Mouse (Mus musculus) midbrain, embryonic 13.5 days (tissue): ENCODE data around the gene Adamts8. TPM values are rescaled to one million over a fixed set of nuclear protein-coding genes. Genes with fewer than 3 reads are reported as not detected.

ENCODE experiments used
- ATAC-seq: fragments of 200-750 bp; cut with Nextera tagmentation; 2 replicates; pipeline ENCODE4 v1.8.0; 2017; ENCODE audit warnings: mild to moderate bottlenecking, moderate TSS enrichment, moderate library complexity
- H3K27ac ChIP-seq: fragments of 300-500 bp; sonication (generic); 2 replicates; pipeline ENCODE4 v1.5.1; 2015; ENCODE audit warnings: inconsistent platforms, mild to moderate bottlenecking, moderate library complexity
- H3K27me3 ChIP-seq: fragments of 300-500 bp; sonication (generic); 2 replicates; pipeline ENCODE4 v1.6.1; 2015; ENCODE audit warnings: mild to moderate bottlenecking, inconsistent platforms
- H3K36me3 ChIP-seq: fragments of 300-500 bp; sonication (generic); 2 replicates; pipeline ENCODE4 v1.6.1; 2015; ENCODE audit warnings: mild to moderate bottlenecking, inconsistent platforms
- H3K4me1 ChIP-seq: fragments of 300-500 bp; sonication (generic); replicated peaks from 2 replicates; pipeline ENCODE4 v1.6.1; 2015; ENCODE audit warnings: inconsistent platforms
- H3K4me2 ChIP-seq: fragments of 300-500 bp; sonication (generic); replicated peaks from 2 replicates; pipeline ENCODE4 v1.6.1; 2015; ENCODE audit warnings: moderate library complexity, mild to moderate bottlenecking, inconsistent platforms
- H3K4me3 ChIP-seq: fragments of 300-500 bp; sonication (generic); replicated peaks from 2 replicates; pipeline ENCODE4 v1.5.1; 2015; ENCODE audit warnings: mild to moderate bottlenecking, inconsistent platforms
- H3K9ac ChIP-seq: fragments of 300-500 bp; sonication (generic); replicated peaks from 2 replicates; pipeline ENCODE4 v1.6.1; 2015; ENCODE audit warnings: mild to moderate bottlenecking, inconsistent platforms
- H3K9me3 ChIP-seq: fragments of 300-500 bp; sonication (generic); 2 replicates; pipeline ENCODE4 v1.6.1; 2016; ENCODE audit warnings: mild to moderate bottlenecking, inconsistent platforms
- WGBS: fragments of 180-500 bp; shearing (Covaris S2); methylation state at CpG from one replicate; pipeline ENCODE4 v1.1.7; 2015; 5-methylcytosine and 5-hydroxymethylcytosine counted together
- polyA plus RNA-seq: library from polyadenylated mRNA; unstranded; fragments of >200 nt; fragmentation: Nextera tagmentation; extraction: Ambion mirVana; gene quantifications from 2 replicates; pipeline ENCODE4 v1.2.1, GENCODE M21; 2015

Gene Adamts8
- polyA plus RNA-seq, 1 experiment from 2014 or later: 0.96 TPM

DNA sequence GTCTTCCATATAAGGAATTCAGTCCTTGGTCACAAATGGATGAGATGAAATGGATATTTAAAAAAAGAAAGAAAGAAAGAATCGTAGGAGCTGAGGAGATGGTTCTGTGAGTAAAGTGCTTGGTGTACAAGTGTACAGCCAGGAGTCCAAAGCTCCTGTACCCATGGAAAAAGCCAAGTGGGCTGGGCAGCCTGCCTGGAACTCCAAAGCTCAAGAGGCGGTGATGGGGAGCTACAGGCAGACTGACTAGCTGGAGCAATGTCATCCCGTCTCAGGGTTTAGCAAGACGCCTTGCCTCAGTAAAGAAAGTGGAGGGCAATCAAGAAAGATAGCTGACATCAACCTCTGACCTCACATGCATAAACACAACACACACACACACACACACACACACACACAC lies 21.4 kb downstream of the Adamts8 start:
- ATAC-seq: no peak
- H3K4me1 ChIP-seq: no peaks in the 10 kb centered on the region
- H3K4me2 ChIP-seq: no peak overlapping the region
- no peak overlapping the region for H3K4me3 ChIP-seq
- no peak overlapping the region for H3K27ac ChIP-seq
- no peaks in the 10 kb centered on the region for H3K36me3 ChIP-seq
- no peak overlapping the region for H3K9ac ChIP-seq
- H3K9me3 ChIP-seq: no peaks in the 10 kb centered on the region
- H3K27me3 ChIP-seq: no peaks in the 10 kb centered on the region
- WGBS: 91% methylated on average over 4 of the region's 4 CpGs

DNA sequence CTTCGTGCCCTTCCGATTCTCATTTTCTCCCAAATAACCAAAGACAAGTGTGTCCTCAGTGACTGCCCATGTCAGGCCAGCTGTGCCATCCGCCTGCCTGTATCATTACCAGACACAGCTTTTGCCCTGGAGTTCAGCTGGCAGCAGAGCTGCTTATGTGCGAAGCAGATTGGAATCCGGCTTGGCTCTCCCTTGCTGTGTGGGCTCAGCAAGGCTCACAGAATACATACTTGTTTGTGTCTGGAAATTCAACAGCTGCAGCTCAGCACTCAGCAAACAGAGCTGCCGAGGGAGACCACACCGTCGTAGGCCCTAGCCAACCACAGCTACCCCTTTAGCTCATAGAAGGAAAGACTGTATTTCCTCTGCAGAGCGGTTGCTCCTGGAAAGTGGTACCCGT lies 22.3 kb downstream of the Adamts8 start:
- Histone ChIP-seq H3K36me3 (no peaks in the 10 kb centered on the region), H3K9me3 (no peaks in the 10 kb centered on the region), H3K4me1 (no peaks in the 10 kb centered on the region), H3K27me3 (no peaks in the 10 kb centered on the region), H3K4me2 (no peak overlapping the region), H3K9ac (no peak overlapping the region), H3K4me3 (no peak overlapping the region), H3K27ac (no peak overlapping the region)
- ATAC-seq: no peak
- 81% methylated on average over 10 of the region's 10 CpGs for WGBS

DNA sequence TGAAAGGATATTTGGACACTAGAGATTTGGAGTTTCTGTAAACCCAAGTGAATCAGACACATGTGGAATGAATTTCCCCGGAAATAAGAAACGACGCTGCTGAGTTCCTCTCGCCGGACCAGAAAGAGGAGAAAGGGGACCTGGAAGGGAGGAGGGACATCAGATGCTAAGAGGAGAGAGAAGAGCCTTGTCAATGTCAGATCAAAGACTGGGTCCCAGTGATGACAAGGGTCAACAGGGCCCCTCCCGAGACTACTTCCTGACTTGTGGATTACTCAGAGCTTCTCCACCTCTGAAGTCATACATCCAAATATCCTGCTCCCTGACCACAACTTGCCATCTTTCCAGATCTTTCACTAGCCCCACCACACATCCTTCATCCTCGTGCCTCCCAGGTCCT lies 24.5 kb downstream of the Adamts8 start:
- H3K9ac ChIP-seq: no peak overlapping the region
- 72% methylated on average over 7 of the region's 7 CpGs for WGBS

DNA sequence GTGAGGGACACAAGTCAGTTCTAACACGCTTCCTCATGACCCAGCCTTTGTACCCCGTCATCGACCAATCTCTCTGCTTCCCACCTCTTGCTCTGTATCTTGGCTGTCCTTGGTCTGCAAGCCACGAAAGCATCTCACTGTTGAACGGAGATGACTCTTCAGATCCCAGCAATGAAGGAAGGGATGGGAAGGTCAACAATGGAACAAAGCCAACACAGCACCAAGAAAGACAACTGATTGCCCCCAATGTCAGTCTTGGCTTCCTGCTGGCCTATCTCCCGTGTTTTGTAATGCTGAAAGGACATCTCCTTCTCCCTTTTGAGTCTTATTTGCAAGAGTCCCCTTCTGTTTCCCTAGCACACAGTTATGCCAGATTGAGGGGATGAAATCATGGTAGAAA lies 25.8 kb downstream of the Adamts8 start:
- H3K27ac ChIP-seq: no peak overlapping the region
- H3K27me3 ChIP-seq: no peaks in the 10 kb centered on the region
- H3K9me3 ChIP-seq: no peaks in the 10 kb centered on the region
- 86% methylated on average over 6 of the region's 6 CpGs for WGBS
- no peak overlapping the region for H3K4me3 ChIP-seq
- no peaks in the 10 kb centered on the region for H3K4me1 ChIP-seq
- no peak overlapping the region for H3K4me2 ChIP-seq
- no peak overlapping the region for H3K9ac ChIP-seq
- no peak for ATAC-seq
- H3K36me3 ChIP-seq: no peaks in the 10 kb centered on the region

More for the DNA sequence above, 24.5 kb downstream of the Adamts8 start:
- Histone ChIP-seq H3K4me3 (no peak overlapping the region), H3K4me2 (no peak overlapping the region), H3K27ac (no peak overlapping the region), H3K4me1 (no peaks in the 10 kb centered on the region), H3K36me3 (no peaks in the 10 kb centered on the region), H3K9me3 (no peaks in the 10 kb centered on the region), H3K27me3 (no peaks in the 10 kb centered on the region)
- ATAC-seq: no peak

DNA sequence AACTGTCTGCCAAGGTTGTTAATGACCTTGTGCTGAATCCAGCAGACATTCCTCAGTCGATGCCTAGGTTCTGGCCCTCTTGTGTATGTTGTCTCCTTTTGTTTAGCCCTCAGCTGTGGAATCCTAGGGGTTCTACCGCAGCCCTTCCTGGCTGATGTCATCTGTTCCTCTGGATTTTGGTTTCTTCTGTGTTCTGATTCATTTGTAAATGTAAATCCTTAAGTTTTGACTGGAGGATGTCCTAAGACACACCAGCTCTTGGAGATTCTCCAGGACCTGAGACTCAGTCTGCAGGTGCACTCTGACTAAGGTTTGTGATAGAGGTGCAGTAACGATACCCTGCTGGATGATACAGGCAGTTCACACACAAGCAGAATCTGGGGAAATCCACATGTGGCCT lies 27.6 kb downstream of the Adamts8 start:
- Histone ChIP-seq H3K4me1 (no peaks in the 10 kb centered on the region), H3K4me3 (no peak overlapping the region), H3K27me3 (no peaks in the 10 kb centered on the region), H3K9me3 (no peaks in the 10 kb centered on the region), H3K27ac (no peak overlapping the region), H3K9ac (no peak overlapping the region), H3K36me3 (no peaks in the 10 kb centered on the region), H3K4me2 (no peak overlapping the region)
- no peak for ATAC-seq
- WGBS: 66% methylated on average over 3 of the region's 3 CpGs

DNA sequence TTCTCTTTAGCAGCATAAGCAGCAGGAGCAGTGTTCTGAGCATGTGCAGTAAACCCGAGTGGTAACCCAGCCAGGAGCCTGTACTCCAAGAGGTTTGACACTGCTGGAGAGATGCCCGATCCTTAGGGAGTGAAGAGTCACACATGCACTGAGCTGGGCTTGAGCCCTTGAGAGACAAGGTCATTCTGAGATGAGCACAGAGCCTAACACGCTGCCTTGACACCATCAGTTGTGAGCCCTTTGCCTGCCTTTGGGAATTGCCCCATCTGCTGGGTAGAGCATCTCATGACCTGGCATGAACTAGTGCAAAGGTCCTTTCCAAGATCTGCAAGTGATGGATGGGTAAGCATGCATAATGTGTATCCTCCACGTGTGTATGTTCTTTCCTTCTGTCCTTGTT lies 29.6 kb downstream of the Adamts8 start:
- Histone ChIP-seq H3K4me3 (no peak overlapping the region), H3K9ac (no peak overlapping the region), H3K4me1 (no peaks in the 10 kb centered on the region), H3K36me3 (no peaks in the 10 kb centered on the region), H3K27ac (no peak overlapping the region), H3K27me3 (no peaks in the 10 kb centered on the region), H3K4me2 (no peak overlapping the region), H3K9me3 (no peaks in the 10 kb centered on the region)
- 65% methylated on average over 4 of the region's 4 CpGs for WGBS
- ATAC-seq: no peak

DNA sequence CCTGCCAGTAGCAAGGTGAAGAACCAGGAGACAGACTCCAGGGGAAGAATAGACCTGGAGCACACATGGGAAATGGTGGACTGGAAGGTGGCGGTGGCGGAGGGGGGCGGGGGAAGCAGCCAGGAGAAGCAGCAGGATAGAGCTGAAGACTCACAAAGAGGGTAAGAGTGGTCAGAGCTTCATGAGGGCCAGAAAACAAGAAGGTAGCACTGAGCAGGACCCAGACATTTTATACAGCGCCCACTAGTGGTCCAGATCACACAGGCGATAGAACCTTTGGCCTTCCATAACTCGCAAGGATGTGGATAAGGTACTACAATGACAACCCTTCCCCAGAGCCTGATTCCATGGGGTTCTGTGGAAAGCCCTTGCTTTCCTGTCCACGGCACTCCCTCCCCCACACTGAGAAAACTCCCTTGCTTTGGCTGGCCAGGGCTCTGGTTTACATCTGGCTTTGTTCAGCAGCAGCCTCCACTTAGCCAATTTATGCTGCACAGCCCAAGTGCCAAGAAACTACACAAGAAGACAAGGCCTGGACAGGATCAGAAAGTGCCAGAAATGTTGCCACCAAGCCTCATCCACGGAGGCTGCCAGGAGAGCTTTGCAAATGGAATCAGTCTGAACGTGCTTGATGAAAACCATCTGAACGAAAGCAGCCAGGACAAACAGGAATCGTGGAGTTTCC lies 34.1 kb downstream of the Adamts8 start:
- Histone ChIP-seq H3K4me1 (no peaks in the 10 kb centered on the region), H3K4me2 (no peak overlapping the region), H3K27me3 (no peaks in the 10 kb centered on the region), H3K4me3 (no peak overlapping the region), H3K9ac (no peak overlapping the region), H3K9me3 (no peaks in the 10 kb centered on the region), H3K27ac (no peak overlapping the region), H3K36me3 (no peaks in the 10 kb centered on the region)
- ATAC-seq: no peak
- 80% methylated on average over 11 of the region's 11 CpGs for WGBS

DNA sequence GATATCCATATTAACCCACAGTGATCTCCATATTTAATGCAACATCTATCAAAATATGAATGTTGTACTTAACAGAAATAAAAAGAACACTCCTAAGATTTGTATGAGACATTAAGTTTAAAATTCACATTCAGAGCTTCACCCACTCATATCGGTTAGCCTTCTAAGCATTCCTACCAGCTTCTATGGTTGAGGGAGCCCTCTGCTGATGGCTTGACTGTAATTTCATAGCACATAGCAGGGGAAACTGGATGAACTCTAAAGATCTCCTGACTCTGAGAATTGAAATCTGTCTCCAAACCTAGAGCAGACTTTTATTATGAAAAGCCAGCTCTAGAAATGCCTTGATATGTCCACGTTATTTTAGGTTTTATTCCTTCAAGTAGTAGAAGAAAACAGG lies 38.1 kb downstream of the Adamts8 start:
- no peak overlapping the region for H3K4me2 ChIP-seq
- H3K9me3 ChIP-seq: no peaks in the 10 kb centered on the region
- ATAC-seq: no peak
- H3K9ac ChIP-seq: no peak overlapping the region
- H3K4me3 ChIP-seq: no peak overlapping the region
- no peaks in the 10 kb centered on the region for H3K4me1 ChIP-seq
- H3K27ac ChIP-seq: no peak overlapping the region
- 80% methylated on average over 2 of the region's 2 CpGs for WGBS
- H3K36me3 ChIP-seq: no peaks in the 10 kb centered on the region
- H3K27me3 ChIP-seq: no peaks in the 10 kb centered on the region

DNA sequence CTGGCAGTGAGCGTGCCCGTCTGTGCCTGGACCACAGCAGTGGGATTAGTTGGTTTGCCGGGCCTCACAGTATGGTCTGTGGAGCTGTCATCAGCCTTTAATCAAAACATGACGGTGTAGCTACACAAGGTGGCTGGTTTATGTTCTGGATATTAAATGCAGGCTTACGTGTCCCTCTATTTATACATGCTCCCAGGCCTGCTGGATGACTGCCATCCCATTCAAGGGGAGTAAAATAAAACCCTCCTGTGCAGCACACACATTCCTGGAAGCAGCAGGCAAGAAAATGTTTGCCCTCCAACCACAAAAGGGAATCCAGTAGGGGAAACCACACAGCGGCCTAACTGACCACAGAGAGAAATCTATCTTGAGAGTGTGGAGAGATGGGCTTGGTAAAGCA lies 43.4 kb downstream of the Adamts8 start:
- H3K4me3 ChIP-seq: no peak overlapping the region
- no peaks in the 10 kb centered on the region for H3K9me3 ChIP-seq
- no peaks in the 10 kb centered on the region for H3K36me3 ChIP-seq
- no peak for ATAC-seq
- H3K4me2 ChIP-seq: no peak overlapping the region
- no peaks in the 10 kb centered on the region for H3K4me1 ChIP-seq
- H3K27me3 ChIP-seq: no peaks in the 10 kb centered on the region
- 80% methylated on average over 6 of the region's 6 CpGs for WGBS
- H3K27ac ChIP-seq: no peak overlapping the region
- no peak overlapping the region for H3K9ac ChIP-seq

DNA sequence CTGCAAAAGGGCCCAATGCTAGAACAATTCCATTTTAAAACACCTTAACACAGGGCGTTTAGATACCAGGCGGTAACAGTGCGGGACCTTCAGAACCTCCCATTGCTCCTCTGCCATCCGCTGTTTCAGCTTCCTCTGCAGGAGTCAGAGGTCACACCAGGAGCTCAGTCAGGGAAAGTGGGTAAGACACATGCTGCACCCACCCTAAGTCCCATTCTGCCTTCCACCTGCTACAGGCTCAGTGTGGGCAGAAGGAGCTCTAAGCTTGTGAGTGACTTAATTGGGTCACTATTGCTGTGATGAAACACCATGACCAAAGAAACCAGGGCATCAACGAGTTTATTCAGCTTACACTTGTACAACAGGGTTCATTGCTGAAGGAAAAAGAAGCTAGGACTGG lies 50.7 kb downstream of the Adamts8 start:
- Histone ChIP-seq H3K9me3 (no peaks in the 10 kb centered on the region), H3K36me3 (no peaks in the 10 kb centered on the region), H3K4me3 (no peak overlapping the region), H3K27ac (no peak overlapping the region), H3K27me3 (no peaks in the 10 kb centered on the region), H3K4me1 (no peaks in the 10 kb centered on the region), H3K4me2 (no peak overlapping the region), H3K9ac (no peak overlapping the region)
- no peak for ATAC-seq
- WGBS: 87% methylated on average over 5 of the region's 5 CpGs

DNA sequence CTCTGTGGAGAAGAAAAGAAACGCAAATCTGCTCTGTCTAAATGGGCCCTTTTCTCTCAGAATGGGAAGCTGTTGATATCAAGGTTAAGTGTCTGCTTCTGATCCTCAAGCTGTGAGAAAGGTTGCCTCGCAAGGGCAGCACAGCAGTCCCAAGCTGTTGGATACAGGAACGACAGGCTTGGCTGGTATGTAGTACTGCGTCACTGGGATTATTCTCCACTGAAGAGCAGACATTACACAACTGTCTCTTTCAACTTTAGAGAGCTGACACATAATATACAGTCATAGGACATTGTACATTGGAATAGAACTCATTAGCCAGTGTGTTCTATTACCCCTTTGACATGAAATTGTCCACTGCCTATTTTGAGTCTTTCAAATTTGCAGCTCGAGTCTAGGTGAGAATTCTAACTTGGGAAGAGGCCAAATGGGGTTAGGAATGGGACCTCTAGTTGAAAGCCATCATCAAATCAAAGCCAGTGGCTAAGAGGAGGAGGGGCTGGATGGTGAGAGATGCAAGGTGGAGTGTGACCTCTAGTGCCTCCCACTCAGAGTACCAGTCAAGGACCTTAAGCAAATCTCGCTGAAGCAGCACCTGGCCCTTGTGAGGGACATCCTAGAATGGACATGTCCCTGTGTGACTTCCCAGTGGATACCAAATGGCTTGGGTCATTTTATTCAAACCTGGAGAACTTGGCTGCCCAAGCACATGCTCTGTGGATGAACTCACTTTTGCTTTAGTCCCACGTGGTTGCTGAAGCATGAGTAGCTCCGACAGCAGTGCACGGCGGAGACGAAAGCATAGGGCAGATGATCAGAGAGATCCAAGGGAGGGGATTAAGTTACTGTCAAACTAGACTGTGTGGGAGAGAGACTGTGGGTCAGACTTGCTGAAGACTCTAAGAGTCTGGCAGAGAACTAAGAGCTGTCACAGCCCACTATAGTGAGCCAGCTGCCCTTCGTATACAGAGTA lies 54.5 kb downstream of the Adamts8 start:
- Histone ChIP-seq H3K4me3 (no peak overlapping the region), H3K9ac (no peak overlapping the region), H3K27ac (no peak overlapping the region), H3K9me3 (no peaks in the 10 kb centered on the region), H3K27me3 (no peaks in the 10 kb centered on the region), H3K36me3 (no peaks in the 10 kb centered on the region), H3K4me1 (no peaks in the 10 kb centered on the region), H3K4me2 (no peak overlapping the region)
- ATAC-seq: no peak
- WGBS: 83% methylated on average over 12 of the region's 12 CpGs

DNA sequence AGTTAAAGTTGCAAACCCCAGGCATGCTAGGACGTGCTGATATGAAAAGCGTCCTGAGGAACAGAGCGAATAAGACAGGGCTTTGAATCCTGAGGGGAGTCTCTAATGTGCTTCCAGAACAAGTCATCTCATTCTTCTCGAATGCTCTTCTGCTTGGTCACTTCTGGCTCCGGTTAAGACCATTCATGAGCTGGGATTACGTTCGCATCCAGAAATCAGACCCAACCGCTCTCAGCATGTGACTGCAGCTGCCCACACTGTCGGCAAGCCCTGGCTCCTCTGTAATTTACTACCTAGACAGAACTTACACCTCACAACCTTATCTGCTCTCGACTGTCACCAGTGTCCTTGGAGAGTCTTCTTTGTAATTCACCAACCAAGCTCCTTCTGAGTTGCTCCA lies 58.3 kb downstream of the Adamts8 start:
- no peak for ATAC-seq

More for the DNA sequence above, 58.3 kb downstream of the Adamts8 start:
- Histone ChIP-seq H3K4me2 (no peak overlapping the region), H3K9ac (no peak overlapping the region), H3K27ac (no peak overlapping the region), H3K27me3 (no peaks in the 10 kb centered on the region), H3K4me1 (no peaks in the 10 kb centered on the region), H3K4me3 (no peak overlapping the region), H3K9me3 (no peaks in the 10 kb centered on the region), H3K36me3 (no peaks in the 10 kb centered on the region)
- WGBS: 79% methylated on average over 10 of the region's 10 CpGs
